Mouse (Mus musculus): ENCODE measurements around the gene Zc3h13. TPM values are rescaled to one million over a fixed set of nuclear protein-coding genes. Genes with fewer than 3 reads are reported as not detected.

Gene Zc3h13
- total and polyA plus RNA-seq, 2 experiments from 2014 or later, result 13.5 to 43.1 TPM

GRCm38 (mm10) chr14:75351626-75352025 is 67.5 kb downstream of the Zc3h13 start:
- TF ChIP-seq CTCF (IDR thresholded peaks at IDR 0.05; ENCODE audit: low read depth), result no peak
- no peak overlapping the region for H3K4me3 ChIP-seq (ENCODE audit: low read length)
- no peak for ATAC-seq
- DNase-seq (ENCODE audit: low spot score), result no peak
- H3K27ac ChIP-seq, result no peak overlapping the region
- 60% methylated on average over 4 of the region's 4 CpGs for WGBS
- H3K36me3 ChIP-seq (ENCODE audit: insufficient read depth, low read length), result no peaks in the 10 kb centered on the region
- H3K27me3 ChIP-seq (ENCODE audit: insufficient read depth, low read length), result no peaks in the 10 kb centered on the region
- no peaks in the 10 kb centered on the region for H3K4me1 ChIP-seq (ENCODE audit: insufficient read depth, low read length)
- H3K4me2 ChIP-seq (ENCODE audit: low read depth, low read length), result no peak overlapping the region
- H3K9ac ChIP-seq (replicated peaks; ENCODE audit: low read length), result no peak overlapping the region
- H3K9me3 ChIP-seq (ENCODE audit: low read length), result no peaks in the 10 kb centered on the region

GRCm38 (mm10) chr14:75363316-75363715 is 79.1 kb downstream of the Zc3h13 start:
- H3K9me3 ChIP-seq (ENCODE audit: low read length), result no peaks in the 10 kb centered on the region
- no peak for ATAC-seq
- DNase-seq (ENCODE audit: low spot score), result no peak

GRCm38 (mm10) chr14:75365301-75366035 is 81.3 kb downstream of the Zc3h13 start:
- no peaks in the 10 kb centered on the region for H3K27me3 ChIP-seq (ENCODE audit: insufficient read depth, low read length)
- no peak overlapping the region for H3K9ac ChIP-seq (replicated peaks; ENCODE audit: low read length)
- H3K4me2 ChIP-seq (ENCODE audit: low read depth, low read length), result no peak overlapping the region
- ATAC-seq, result no peak
- H3K4me1 ChIP-seq (ENCODE audit: insufficient read depth, low read length), result no peaks in the 10 kb centered on the region
- no peak overlapping the region for H3K4me3 ChIP-seq (ENCODE audit: low read length)
- no peaks in the 10 kb centered on the region for H3K9me3 ChIP-seq (ENCODE audit: low read length)
- DNase-seq (ENCODE audit: low spot score), result no peak
- WGBS, result 85% methylated on average over 9 of the region's 9 CpGs
- no peak overlapping the region for H3K27ac ChIP-seq
- no peaks in the 10 kb centered on the region for H3K36me3 ChIP-seq (ENCODE audit: insufficient read depth, low read length)
- TF ChIP-seq CTCF (IDR thresholded peaks at IDR 0.05; ENCODE audit: low read depth), result no peak

More at GRCm38 (mm10) chr14:75363316-75363715, 79.1 kb downstream of the Zc3h13 start:
- Histone ChIP-seq H3K4me3 (ENCODE audit: low read length) (no peak overlapping the region), H3K27me3 (ENCODE audit: insufficient read depth, low read length) (no peaks in the 10 kb centered on the region), H3K4me2 (ENCODE audit: low read depth, low read length) (no peak overlapping the region), H3K27ac (no peak overlapping the region), H3K36me3 (ENCODE audit: insufficient read depth, low read length) (no peaks in the 10 kb centered on the region), H3K4me1 (ENCODE audit: insufficient read depth, low read length) (no peaks in the 10 kb centered on the region), H3K9ac (replicated peaks; ENCODE audit: low read length) (no peak overlapping the region)
- WGBS, result 42% methylated on average over 6 of the region's 6 CpGs
- TF ChIP-seq CTCF (IDR thresholded peaks at IDR 0.05; ENCODE audit: low read depth), result no peak

- peak; percentile 70; the same call in 1 of the 2 replicates for ATAC-seq
- no peaks in the 10 kb centered on the region for H3K9me3 ChIP-seq (ENCODE audit: low read length)
- no peak overlapping the region for H3K4me2 ChIP-seq (ENCODE audit: low read depth, low read length)
- WGBS, result 23% methylated on average over 11 of the region's 11 CpGs
- H3K4me3 ChIP-seq (ENCODE audit: low read length), result no peak overlapping the region
- H3K9ac ChIP-seq (replicated peaks; ENCODE audit: low read length), result no peak overlapping the region
- no peak overlapping the region for H3K27ac ChIP-seq
- H3K4me1 ChIP-seq (ENCODE audit: insufficient read depth, low read length), result no peaks in the 10 kb centered on the region
- H3K36me3 ChIP-seq (ENCODE audit: insufficient read depth, low read length), result no peaks in the 10 kb centered on the region
- no peak for TF ChIP-seq CTCF (IDR thresholded peaks at IDR 0.05; ENCODE audit: low read depth)
- no peaks in the 10 kb centered on the region for H3K27me3 ChIP-seq (ENCODE audit: insufficient read depth, low read length)
- DNase-seq (ENCODE audit: low spot score), result peak; percentile 64
Measured at GRCm38 (mm10) chr14:75366741-75367140, 82.6 kb downstream of the Zc3h13 start.

- Histone ChIP-seq H3K27ac (no peak overlapping the region), H3K9me3 (ENCODE audit: low read length) (no peaks in the 10 kb centered on the region), H3K36me3 (ENCODE audit: insufficient read depth, low read length) (no peaks in the 10 kb centered on the region), H3K9ac (replicated peaks; ENCODE audit: low read length) (no peak overlapping the region), H3K4me2 (ENCODE audit: low read depth, low read length) (no peak overlapping the region), H3K4me1 (ENCODE audit: insufficient read depth, low read length) (no peaks in the 10 kb centered on the region), H3K4me3 (ENCODE audit: low read length) (no peak overlapping the region), H3K27me3 (ENCODE audit: insufficient read depth, low read length) (no peaks in the 10 kb centered on the region)
- DNase-seq (ENCODE audit: low spot score), result no peak
- WGBS, result 49% methylated on average over 3 of the region's 3 CpGs
- no peak for ATAC-seq
- no peak for TF ChIP-seq CTCF (IDR thresholded peaks at IDR 0.05; ENCODE audit: low read depth)
Measured at GRCm38 (mm10) chr14:75367503-75367902, 83.3 kb downstream of the Zc3h13 start.

- Histone ChIP-seq H3K36me3 (ENCODE audit: insufficient read depth, low read length) (no peaks in the 10 kb centered on the region), H3K4me1 (ENCODE audit: insufficient read depth, low read length) (no peaks in the 10 kb centered on the region; the same call in 1 of the 2 replicates), H3K4me3 (ENCODE audit: low read length) (no peak overlapping the region), H3K9ac (replicated peaks; ENCODE audit: low read length) (no peak overlapping the region), H3K27me3 (ENCODE audit: insufficient read depth, low read length) (no peaks in the 10 kb centered on the region), H3K27ac (no peak overlapping the region), H3K9me3 (ENCODE audit: low read length) (no peaks in the 10 kb centered on the region), H3K4me2 (ENCODE audit: low read depth, low read length) (no peak overlapping the region)
- DNase-seq (ENCODE audit: low spot score) (peak; percentile 69), ATAC-seq (peak; percentile 83)
- WGBS, result 26% methylated on average over 5 of the region's 5 CpGs
- TF ChIP-seq CTCF (IDR thresholded peaks at IDR 0.05; ENCODE audit: low read depth), result no peak
Measured at GRCm38 (mm10) chr14:75369880-75370279, 85.7 kb downstream of the Zc3h13 start.

- peak; percentile 73 for ATAC-seq
- H3K4me1 ChIP-seq (ENCODE audit: insufficient read depth, low read length), result no peaks in the 10 kb centered on the region; the same call in 1 of the 2 replicates
- peak; percentile 56 for TF ChIP-seq CTCF (IDR thresholded peaks at IDR 0.05; ENCODE audit: low read depth)
- no peak overlapping the region for H3K9ac ChIP-seq (replicated peaks; ENCODE audit: low read length)
- WGBS, result 39% methylated on average over 11 of the region's 11 CpGs
- H3K9me3 ChIP-seq (ENCODE audit: low read length), result no peaks in the 10 kb centered on the region
- H3K4me2 ChIP-seq (ENCODE audit: low read depth, low read length), result no peak overlapping the region
- DNase-seq (ENCODE audit: low spot score), result peak; percentile 69
- no peaks in the 10 kb centered on the region for H3K27me3 ChIP-seq (ENCODE audit: insufficient read depth, low read length)
- H3K4me3 ChIP-seq (ENCODE audit: low read length), result no peak overlapping the region
- H3K27ac ChIP-seq, result no peak overlapping the region
- no peaks in the 10 kb centered on the region for H3K36me3 ChIP-seq (ENCODE audit: insufficient read depth, low read length)
Measured at GRCm38 (mm10) chr14:75375006-75375598, 90.9 kb downstream of the Zc3h13 start.

All from hindbrain, postnatal 0 days (tissue).